Mouse (Mus musculus) liver, postnatal 0 days (tissue): Measurements from ENCODE around the gene Alppl2. TPM values are rescaled to one million over a fixed set of nuclear protein-coding genes. Genes with fewer than 3 reads are reported as not detected.

Experiments used
- ATAC-seq: fragments of 200-750 bp; cut with Nextera tagmentation; 2 replicates; pipeline ENCODE4 v1.8.0; 2017; ENCODE audit warnings: mild to moderate bottlenecking, moderate library complexity
- DNase-seq: peaks from one replicate; pipeline ENCODE4 v3.0.0-alpha.2; 2016
- H3K27ac ChIP-seq: fragments of 300-500 bp; sonication (generic); 2 replicates; pipeline ENCODE4 v1.5.1; 2014; ENCODE audit warnings: antibody characterized with exemption, moderate library complexity, mild to moderate bottlenecking, low read depth
- H3K27me3 ChIP-seq: fragments of 300-500 bp; sonication (generic); 2 replicates; pipeline ENCODE4 v1.6.1; 2014; ENCODE audit warnings: low read length, control low read depth, mixed read lengths; ENCODE audit not compliant: insufficient read depth
- H3K36me3 ChIP-seq: fragments of 300-500 bp; sonication (generic); replicated peaks from 2 replicates; pipeline ENCODE4 v1.6.1; 2014; ENCODE audit warnings: mild to moderate bottlenecking, control low read depth, low read length, moderate library complexity, mixed read lengths; ENCODE audit not compliant: insufficient read depth
- H3K4me1 ChIP-seq: fragments of 300-500 bp; sonication (generic); 2 replicates; pipeline ENCODE4 v1.6.1; 2014; ENCODE audit warnings: antibody characterized with exemption, mild to moderate bottlenecking, control low read depth; ENCODE audit not compliant: insufficient read depth
- H3K4me2 ChIP-seq: fragments of 300-500 bp; sonication (generic); 2 replicates; pipeline ENCODE4 v1.6.1; 2014; ENCODE audit warnings: low read depth, mild to moderate bottlenecking, low read length, moderate library complexity, mixed read lengths
- H3K4me3 ChIP-seq: fragments of 300-500 bp; sonication (generic); 2 replicates; pipeline ENCODE4 v1.5.1; 2014; ENCODE audit warnings: low read depth, low read length
- H3K9ac ChIP-seq: fragments of 300-500 bp; sonication (generic); replicated peaks from 2 replicates; pipeline ENCODE4 v1.6.1; 2014; ENCODE audit warnings: mild to moderate bottlenecking, moderate library complexity
- H3K9me3 ChIP-seq: fragments of 300-500 bp; sonication (generic); 2 replicates; pipeline ENCODE4 v1.6.1; 2016; ENCODE audit warnings: mild to moderate bottlenecking, control low read depth, low read length, mixed read lengths
- CTCF ChIP-seq: sonication (generic); IDR thresholded peaks from 2 replicates; pipeline ENCODE4 v1.5.1; 2016; ENCODE audit warnings: antibody characterized with exemption, low read depth
- EP300 ChIP-seq: IDR thresholded peaks from 2 replicates; pipeline ENCODE4 v1.6.1; 2016; ENCODE audit warnings: antibody characterized with exemption, low read depth, mild to moderate bottlenecking
- WGBS: fragments of 180-500 bp; shearing (Covaris S2); extraction: QIAGEN DNeasy Blood & Tissue Kit; methylation state at CpG from one replicate; pipeline ENCODE4 v1.1.7; 2014; ENCODE audit not compliant: insufficient replicate concordance; 5-methylcytosine and 5-hydroxymethylcytosine counted together
- polyA plus RNA-seq: library from polyadenylated mRNA; unstranded; fragments of >200 nt; fragmentation: Nextera tagmentation; extraction: Ambion mirVana; gene quantifications from 2 replicates; pipeline ENCODE4 v1.2.1, GENCODE M21; 2015

Alppl2 gene
- polyA plus RNA-seq, result not detected in 2 replicates

DNA sequence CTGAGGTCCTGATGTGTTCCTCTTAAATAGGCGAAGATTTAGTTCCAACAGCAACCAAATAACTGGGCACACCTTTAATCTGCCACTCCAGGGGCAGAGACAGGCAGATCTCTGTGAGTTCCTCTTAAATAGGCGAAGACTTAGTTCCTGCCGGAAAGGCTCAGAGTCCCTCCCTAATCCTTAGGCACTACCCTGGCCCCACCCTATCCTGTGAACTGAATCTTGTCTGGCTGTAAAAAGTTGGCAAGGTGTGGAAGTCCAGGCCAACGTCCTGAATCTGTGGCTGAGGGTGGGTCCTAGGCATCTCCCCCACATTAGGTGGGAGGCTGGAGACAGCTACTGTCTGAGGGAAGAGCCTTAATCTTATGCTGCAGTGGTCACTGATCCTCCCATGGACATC, at the start of gene Alppl2:
TSS of gene Alppl2 (minus strand) at position 101 of the 400 bp plus-strand sequence.
- Histone ChIP-seq H3K4me2 (no peak within 1 kb of the TSS), H3K9me3 (no peaks in the 10 kb centered on the region), H3K4me3 (no peak within 1 kb of the TSS), H3K27ac (no peak within 1 kb of the TSS), H3K4me1 (no peaks in the 10 kb centered on the region), H3K36me3 (no peaks in the 10 kb centered on the region), H3K9ac (no peak within 1 kb of the TSS), H3K27me3 (no peaks in the 10 kb centered on the region)
- DNase-seq, result no peak
- TF ChIP-seq CTCF, result no peak
- no peak for TF ChIP-seq EP300
- 67% methylated on average over 4 of the region's 4 CpGs for WGBS
- ATAC-seq, result no peak

DNA sequence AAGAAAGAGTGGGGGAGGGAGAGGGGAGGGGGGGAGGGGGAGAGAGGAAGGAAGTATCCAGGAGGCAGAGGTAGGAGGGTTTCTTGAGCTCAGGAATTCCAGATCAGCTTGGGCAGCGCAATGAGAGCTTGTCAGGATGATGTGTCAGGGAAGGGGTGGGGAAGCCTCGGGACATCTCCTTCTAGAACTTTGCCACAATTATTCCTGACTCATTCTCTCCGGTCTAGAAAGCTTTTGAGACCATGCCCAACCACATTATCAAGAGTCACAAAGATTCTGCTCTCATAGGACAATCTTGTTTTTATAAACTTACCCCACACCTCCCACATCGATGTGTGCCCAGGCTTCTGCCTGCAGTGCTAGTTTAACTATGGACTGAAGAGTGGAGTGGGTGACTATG, 42.1 kb upstream of the Alppl2 start:
- Histone ChIP-seq H3K36me3 (no peaks in the 10 kb centered on the region), H3K4me3 (no peak overlapping the region), H3K4me2 (no peak overlapping the region), H3K4me1 (no peaks in the 10 kb centered on the region), H3K27ac (no peak overlapping the region), H3K9ac (no peak overlapping the region), H3K9me3 (no peaks in the 10 kb centered on the region), H3K27me3 (peaks cover 16% of the 10 kb centered on the region)
- ATAC-seq (no peak), DNase-seq (no peak)
- 68% methylated on average over 4 of the region's 4 CpGs for WGBS
- TF ChIP-seq EP300, result no peak
- no peak for TF ChIP-seq CTCF

DNA sequence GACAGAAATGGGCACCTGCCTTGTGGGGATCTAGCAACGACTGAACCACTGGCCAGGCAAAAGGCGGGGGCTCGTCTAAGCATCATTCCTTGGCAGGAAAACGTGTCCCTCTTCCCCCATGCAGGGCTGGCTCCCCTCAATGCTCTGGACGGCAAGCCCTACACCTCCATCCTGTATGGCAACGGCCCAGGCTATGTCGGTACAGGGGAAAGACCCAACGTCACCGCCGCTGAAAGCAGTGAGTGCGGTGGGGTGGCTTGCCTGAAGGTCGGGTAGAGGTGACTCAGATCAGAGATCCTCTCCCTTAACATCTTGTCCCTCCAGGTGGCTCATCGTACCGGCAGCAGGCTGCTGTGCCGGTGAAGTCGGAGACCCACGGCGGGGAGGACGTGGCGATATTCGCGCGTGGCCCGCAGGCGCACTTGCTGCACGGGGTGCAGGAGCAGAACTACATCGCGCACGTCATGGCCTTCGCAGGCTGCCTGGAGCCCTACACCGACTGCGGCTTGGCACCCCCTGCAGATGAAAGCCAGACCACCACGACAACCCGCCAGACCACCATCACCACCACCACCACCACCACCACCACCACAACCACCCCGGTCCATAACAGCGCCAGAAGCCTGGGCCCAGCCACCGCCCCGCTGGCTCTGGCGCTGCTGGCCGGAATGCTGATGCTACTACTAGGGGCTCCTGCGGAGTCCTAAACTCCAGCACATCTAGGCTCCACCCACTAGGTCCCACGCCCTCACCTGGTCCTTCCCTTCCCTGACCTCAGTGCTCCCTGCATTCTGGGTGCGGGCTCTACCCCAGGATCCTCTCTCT, 37.7 kb upstream of the Alppl2 start:
- H3K36me3 ChIP-seq, result no peaks in the 10 kb centered on the region
- no peaks in the 10 kb centered on the region for H3K4me1 ChIP-seq
- peaks cover 20% of the 10 kb centered on the region for H3K27me3 ChIP-seq
- H3K9ac ChIP-seq, result no peak overlapping the region
- 10% methylated on average over 43 of the region's 43 CpGs for WGBS
- H3K27ac ChIP-seq, result no peak overlapping the region
- no peak for ATAC-seq
- no peak for DNase-seq
- H3K4me3 ChIP-seq, result no peak overlapping the region
- no peak overlapping the region for H3K4me2 ChIP-seq
- H3K9me3 ChIP-seq, result no peaks in the 10 kb centered on the region
- TF ChIP-seq EP300 (no peak), CTCF (no peak)

DNA sequence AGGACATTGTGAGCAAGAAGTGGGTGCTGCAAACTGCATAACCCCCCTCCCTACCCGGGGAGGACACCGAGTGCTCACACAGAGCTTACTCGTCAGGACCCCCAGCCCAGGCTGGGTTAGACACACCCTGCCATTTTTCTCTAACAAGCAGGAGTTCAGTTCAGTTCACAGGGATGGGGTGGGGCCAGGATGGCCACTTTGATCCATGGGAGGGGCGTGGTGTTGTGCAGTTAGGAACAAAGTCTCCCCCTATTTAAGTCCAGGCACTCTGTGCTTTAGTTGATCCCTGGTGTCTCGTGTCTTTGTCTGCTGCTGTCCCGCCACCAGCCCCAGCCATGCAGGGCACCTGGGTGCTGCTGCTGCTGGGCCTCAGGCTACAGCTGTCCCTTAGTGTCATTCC, 34.9 kb upstream of the Alppl2 start, which contains the start of gene Akp3:
TSS of gene Akp3 (plus strand) at position 301 of the 400 bp plus-strand sequence.
- Histone ChIP-seq H3K9me3 (no peaks in the 10 kb centered on the region), H3K36me3 (no peaks in the 10 kb centered on the region), H3K27ac (no peak within 1 kb of the TSS), H3K27me3 (peaks cover 20% of the 10 kb centered on the region), H3K9ac (no peak within 1 kb of the TSS), H3K4me2 (no peak within 1 kb of the TSS), H3K4me3 (no peak within 1 kb of the TSS), H3K4me1 (no peaks in the 10 kb centered on the region)
- ATAC-seq, result no peak
- no peak for TF ChIP-seq CTCF
- TF ChIP-seq EP300, result no peak
- WGBS, result 80% methylated on average over 6 of the region's 6 CpGs
- no peak for DNase-seq

DNA sequence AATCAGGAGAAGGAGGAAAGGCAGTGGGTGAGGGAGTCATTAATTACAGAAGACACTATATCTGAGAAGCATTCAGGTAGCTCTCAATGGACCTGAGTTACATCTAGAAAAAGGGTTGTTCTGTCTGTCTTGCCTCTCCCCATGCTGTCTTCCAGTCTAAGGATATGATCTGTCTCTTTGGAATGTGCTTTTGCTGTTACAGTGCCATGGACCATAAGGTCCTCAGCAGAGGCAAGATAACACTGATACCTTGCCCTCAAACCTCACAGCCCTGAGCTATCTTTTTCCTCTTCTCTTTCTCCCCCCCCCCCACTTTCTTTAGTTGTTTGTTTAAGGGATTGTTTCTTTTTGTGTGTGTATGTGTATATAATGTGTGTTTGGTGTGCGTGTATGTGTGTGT, 25.1 kb upstream of the Alppl2 start:
- H3K9me3 ChIP-seq, result no peaks in the 10 kb centered on the region
- H3K27ac ChIP-seq, result no peak overlapping the region
- H3K4me1 ChIP-seq, result no peaks in the 10 kb centered on the region
- no peaks in the 10 kb centered on the region for H3K27me3 ChIP-seq
- TF ChIP-seq CTCF (no peak), EP300 (no peak)
- no peak overlapping the region for H3K9ac ChIP-seq
- no peak overlapping the region for H3K4me2 ChIP-seq
- DNase-seq (no peak), ATAC-seq (no peak)
- H3K36me3 ChIP-seq, result no peaks in the 10 kb centered on the region
- 77% methylated on average over 1 of the region's 1 CpGs for WGBS
- no peak overlapping the region for H3K4me3 ChIP-seq

DNA sequence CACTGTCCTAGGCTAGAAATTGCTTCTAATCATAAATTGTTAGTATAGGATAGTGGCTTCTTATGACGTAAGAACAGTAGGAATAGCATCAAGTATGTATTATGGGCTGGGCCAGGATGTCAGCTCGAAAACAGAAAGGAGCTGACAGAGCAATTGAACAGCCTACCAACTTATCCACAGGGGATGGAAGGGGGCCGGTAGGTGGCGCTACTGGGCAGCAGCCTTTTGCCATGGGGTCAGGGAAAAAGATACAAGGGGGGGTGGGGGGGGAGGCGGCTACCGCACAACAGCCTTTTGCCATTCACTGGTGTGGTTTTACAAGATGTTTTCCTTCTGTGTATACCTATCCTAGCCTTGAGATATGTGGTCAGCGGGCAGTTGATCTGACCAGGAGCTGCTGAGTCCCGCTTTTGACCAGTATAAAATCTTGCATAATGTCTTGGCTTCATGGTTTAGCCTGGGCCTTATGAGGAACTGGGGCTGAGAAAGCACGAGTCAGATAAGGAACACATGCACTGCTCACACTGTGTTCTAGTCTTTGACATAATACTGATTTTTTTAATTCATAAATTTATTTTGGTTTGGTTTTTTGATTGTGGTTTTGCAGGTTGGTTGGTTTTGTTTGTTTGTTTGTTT, 22.1 kb upstream of the Alppl2 start:
- H3K4me3 ChIP-seq, result no peak overlapping the region
- no peak overlapping the region for H3K9ac ChIP-seq
- no peak overlapping the region for H3K4me2 ChIP-seq
- no peaks in the 10 kb centered on the region for H3K36me3 ChIP-seq
- TF ChIP-seq CTCF (peak; percentile 51), EP300 (no peak)
- peak; percentile 59 for DNase-seq
- H3K27ac ChIP-seq, result no peak overlapping the region
- H3K27me3 ChIP-seq, result no peaks in the 10 kb centered on the region
- no peaks in the 10 kb centered on the region for H3K4me1 ChIP-seq
- ATAC-seq, result no peak
- WGBS, result 37% methylated on average over 8 of the region's 9 CpGs
- H3K9me3 ChIP-seq, result no peaks in the 10 kb centered on the region
